Mouse (Mus musculus) adrenal gland, postnatal 10 days (tissue): ENCODE results near the gene Gm10974. TPM values are rescaled to one million over a fixed set of nuclear protein-coding genes. Genes with fewer than 3 reads are reported as not detected.
A peak's percentile ranks its signal among the peaks of the same experiment; 100 is the strongest.

Experiments
- DNase-seq: peaks from one replicate; pipeline ENCODE4 v3.0.0; 2021; ENCODE audit warnings: mixed read lengths
- total RNA-seq, 2 experiments: library from RNA; stranded (reverse); gene quantifications; 2 replicates each; pipeline ENCODE4 v1.2.3; 2021

Gm10974 gene
- total RNA-seq, 2 experiments from 2014 or later: not detected

DNA sequence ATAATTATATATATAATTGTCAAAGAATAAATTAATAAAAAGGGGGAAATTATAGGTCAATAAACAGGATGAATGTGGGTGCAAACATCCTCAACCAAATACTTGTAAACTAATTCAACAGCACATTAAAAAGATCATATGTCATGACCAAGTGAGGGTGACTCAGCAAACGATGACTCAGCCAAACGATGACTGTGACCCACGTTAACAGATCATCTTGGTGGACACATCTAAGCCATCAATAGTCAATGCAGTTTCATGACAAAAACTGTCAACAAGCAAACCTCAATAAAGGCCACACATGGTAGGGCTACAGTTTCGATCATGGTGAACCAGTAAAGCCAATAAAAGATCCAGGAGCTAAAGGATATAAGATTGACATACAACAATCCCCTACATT, 6.7 kb upstream of the Gm10974 start:
- DNase-seq: no peak

DNA sequence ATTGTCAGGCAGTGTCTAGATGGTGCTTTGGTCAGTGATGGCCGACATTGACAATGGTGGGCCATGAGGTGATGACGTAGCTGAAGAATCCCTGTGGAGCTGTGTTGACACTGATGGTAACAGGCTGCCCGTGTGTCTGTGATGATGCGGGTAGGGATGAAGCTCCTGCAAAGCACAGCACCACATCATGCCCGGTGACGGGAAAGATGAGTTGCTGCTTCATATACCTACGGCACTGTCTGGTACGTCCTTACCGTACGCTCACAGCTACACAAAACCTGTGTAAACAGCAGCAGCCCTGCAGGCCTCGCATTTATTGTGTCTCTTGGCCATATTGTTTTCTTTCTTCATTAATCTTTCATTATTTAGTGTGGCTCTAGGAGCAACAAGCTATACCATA, 1.2 kb upstream of the Gm10974 start:
- no peak for DNase-seq

DNA sequence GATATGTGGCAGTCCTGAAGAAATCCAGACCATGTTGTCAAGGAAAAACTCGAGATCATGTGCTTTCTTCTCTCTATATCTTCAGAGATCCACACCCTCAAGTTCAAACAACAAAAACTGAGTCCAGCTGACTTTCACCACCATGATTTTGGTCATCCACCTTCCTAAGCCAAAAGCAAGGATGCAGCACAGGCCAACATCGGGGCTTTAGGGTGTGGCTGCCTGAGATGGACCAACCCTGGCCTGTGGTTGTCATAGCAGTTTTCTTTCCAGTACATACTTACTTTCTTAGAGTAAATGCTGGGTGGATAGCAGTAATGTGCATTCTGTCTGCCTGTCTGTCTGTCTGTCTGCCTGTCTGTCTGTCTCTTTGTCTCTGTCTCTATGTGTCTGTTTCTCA, 294 bp upstream of the Gm10974 start:
- no peak for DNase-seq

DNA sequence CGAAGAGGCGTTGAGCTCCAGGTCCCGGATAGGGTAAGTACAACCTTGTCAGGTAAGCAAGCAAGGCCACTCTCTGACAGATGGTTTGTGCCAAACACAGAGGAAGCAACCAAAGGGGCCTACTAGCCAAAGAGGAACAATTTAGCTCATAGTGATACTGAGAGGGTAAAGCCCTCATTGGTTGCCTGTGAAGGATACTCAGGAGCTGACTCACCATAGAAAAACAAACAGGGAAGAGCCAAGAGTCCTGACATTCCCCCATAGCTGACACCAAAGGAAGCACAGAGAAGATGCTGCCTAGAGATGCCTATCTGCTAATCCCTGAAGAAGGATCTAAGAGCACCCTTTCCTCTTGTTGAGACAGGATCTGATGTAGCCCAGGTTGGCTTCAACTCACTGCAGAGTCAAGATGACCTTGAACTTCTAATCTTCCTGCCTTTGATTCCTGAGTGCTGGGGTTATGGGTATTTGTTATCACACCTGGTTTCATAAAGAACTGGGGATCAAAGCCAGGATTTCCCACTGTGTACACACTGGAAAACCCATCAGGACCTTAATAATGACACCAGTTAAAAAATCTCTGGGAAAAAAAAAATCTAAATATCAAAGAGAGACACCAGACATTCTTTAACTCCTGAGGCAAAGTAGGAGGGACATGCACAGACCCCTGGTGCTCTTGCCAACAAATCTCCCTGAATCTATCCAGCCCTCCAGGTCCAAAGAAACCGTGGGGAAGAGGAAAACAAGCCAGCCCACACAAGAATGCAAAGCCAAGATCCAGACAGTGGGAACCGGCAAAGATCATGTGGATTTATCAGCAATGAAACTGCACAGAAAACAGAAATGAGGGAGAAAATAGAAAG, 3.6 kb downstream of the Gm10974 start:
- DNase-seq: peak; percentile 9

DNA sequence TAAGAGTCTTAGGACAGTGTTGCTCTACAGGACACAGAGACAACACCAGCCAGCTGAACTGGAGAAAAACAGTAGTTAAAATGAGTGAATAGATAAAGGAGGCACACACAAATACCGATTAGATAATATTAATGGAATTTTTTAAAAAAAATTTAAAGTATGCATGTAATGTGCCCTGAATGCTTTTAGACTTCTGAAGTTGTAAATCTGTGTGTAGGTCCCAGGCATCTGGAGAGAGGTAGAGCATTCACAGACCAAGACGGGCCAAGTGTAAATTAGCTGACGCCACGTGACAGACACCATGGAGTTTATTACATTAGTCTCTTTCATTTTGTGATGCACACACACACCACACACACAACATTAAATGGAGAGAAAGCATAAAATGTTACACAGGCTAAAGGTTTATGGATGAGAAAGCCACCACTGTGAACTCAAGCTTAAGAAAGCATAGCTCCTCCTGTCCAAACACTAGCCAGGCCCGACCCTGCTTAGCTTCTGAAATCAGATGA, 4.3 kb downstream of the Gm10974 start:
- no peak for DNase-seq

DNA sequence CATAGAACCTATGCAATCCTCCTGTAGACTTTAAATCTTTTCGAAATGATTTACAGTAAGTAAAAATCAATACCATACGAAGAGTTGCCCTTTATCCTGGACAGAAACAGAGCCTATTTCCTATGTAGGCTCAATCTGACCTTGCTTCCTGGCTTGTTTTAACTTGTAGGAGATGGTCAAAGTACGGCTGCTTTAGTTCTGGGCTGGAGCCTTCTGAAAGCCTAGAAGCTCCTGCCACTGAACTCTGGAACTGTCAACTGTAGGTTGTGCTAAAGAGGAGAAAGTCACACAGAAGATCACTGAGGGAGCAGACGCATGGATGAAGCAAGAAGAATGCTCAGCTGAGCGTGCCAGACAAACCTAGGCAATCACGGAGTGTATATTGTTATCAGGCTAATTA, 5.3 kb downstream of the Gm10974 start:
- no peak for DNase-seq

DNA sequence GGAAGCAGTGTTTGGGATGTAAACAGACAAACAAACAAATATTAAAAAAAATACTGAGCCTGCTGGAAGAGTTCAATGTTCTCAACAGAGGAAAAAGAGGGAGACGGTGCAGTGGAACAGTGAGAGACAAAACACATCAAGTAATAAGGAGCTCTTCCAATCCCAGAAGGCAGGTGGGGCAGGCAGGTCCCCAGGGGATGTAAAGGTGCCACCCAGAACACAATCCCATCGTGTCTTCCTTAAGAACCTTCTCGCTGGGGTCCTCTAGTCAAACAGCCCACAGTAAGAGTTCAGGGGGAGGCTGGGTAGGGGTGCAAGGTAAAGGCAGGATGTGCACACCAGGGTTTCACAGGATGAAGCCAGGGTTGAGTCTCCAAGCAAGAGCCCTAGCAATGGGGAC, 7.7 kb downstream of the Gm10974 start:
- no peak for DNase-seq

DNA sequence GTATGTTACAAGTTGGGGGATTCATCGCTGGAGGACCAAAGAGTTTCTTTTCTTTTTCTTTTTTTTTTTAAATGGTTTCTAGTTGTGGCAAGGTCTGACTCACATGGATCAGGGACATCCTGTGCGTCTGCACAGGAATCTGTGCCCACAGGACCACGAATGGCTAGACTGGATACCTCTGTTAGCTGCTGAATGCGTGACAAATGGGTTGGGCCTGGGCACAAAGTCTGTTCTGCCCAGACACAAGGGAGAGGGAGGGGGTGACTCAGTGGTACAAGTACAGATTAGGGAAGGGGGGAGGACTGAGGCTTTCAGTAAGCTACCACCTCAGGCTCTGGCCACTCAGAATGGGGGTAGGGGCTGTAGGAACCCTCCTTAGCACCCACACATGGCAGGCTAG, 10.0 kb downstream of the Gm10974 start:
- no peak for DNase-seq

DNA sequence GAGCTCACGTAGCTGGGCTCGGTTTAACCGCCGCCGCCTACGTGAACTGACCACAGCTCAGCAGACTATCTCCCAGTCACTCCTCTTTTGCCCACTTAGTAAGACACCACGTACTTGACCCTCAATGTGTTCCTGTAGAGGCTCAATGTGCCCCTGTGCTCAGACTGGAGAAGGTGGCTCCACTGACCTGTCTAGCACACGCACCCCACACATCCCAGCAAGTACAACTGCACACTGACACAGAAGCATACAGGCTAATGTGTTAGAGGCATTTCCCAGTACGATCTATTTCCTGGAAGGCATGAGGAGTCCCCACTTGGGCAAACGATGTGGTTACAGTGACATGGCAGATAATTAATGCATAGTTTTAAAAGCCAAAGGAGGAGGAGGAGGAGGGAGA, 10.9 kb downstream of the Gm10974 start:
- DNase-seq: no peak

DNA sequence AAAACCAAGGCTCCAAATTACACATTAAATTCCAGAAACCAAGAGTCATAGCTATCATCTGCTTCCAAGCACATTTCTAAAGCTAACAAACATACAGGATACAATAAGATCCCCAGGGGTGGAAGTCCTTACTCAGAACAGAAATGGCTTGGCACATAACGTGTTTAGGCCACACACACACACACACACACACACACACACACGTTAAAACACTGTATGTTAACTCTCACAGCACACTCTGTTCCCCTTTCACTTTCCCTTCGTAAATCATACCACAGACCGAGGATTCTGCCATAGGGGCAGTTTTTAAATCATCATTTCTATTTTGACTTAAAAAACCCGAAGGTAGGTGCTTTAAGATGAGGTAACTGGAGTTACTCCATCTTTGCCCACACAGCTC, 18.5 kb downstream of the Gm10974 start:
- DNase-seq: no peak

DNA sequence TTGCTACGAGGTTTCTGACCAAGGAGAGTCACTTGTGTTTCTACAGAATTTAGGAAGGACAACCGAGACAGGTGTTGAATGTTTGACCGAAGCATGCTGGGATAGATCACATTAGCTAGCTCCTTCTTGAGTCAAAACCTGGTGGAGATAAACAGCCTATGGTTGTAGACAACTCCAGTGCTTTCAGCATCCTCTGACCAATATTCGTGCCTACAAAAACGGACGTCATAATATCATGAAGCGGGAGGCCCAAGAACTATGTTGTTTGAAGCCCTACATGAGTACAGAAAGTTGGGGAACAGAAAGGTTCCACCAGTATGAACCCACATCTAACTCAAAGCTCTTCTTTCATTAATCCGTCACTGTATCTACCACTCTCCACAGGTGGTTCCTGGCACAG, 19.2 kb downstream of the Gm10974 start:
- no peak for DNase-seq

DNA sequence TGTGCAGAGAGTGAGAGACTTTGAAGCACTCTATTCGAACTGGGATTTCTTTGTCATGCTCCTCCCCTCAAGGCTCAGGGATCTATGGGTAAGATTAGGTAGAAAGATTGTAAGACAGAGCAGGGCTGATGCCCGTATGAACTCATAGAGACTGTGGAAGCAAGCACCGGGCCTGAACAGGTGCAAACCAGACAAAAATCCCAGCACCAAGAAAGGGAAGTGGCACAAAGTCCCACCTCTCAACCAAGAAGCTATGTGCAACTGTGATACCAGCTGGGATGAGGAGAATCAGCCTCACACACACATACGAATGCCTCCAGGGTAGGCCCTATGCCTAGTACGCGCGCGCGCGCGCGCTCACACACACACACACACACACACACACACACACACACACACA, 20.1 kb downstream of the Gm10974 start:
- DNase-seq: no peak

DNA sequence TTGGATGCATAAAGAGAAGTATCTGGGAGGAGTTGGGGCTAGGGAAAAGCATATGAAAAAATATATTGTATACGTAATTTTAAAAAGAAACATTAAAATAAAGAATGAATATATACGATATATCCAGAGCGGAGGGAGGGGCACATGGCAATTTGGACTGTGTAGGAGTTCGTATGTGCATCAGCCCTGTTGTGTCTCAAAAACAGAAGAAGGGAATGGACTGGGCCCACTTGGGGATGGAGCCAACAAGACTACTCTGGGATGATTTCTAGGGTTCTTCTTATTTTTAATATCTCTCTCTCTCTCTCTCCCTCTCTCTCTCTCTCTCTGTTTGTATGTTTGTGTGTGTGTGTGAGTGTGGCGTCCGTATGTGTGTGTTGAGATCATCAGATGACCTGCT, 20.7 kb downstream of the Gm10974 start:
- no peak for DNase-seq

DNA sequence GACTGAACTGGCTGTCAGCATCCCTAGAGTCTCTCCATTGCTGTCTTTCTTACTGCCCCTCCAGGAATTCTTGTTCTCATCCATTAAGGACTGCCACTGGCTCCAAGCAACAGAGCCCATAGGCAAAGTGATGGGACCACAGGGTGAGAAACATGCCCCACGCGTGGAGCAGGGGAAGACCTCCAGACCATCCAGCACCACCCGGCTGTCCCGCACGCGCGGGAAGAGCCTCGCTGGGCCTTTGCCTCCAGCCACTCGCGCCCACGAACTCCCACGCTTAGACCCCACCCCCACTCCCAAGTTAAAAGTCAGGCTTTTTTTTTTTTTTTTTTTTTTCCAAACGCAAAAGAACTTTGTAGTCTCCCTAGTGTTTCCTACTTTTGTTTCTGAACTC, 21.7 kb downstream of the Gm10974 start:
- peak; percentile 45 for DNase-seq

DNA sequence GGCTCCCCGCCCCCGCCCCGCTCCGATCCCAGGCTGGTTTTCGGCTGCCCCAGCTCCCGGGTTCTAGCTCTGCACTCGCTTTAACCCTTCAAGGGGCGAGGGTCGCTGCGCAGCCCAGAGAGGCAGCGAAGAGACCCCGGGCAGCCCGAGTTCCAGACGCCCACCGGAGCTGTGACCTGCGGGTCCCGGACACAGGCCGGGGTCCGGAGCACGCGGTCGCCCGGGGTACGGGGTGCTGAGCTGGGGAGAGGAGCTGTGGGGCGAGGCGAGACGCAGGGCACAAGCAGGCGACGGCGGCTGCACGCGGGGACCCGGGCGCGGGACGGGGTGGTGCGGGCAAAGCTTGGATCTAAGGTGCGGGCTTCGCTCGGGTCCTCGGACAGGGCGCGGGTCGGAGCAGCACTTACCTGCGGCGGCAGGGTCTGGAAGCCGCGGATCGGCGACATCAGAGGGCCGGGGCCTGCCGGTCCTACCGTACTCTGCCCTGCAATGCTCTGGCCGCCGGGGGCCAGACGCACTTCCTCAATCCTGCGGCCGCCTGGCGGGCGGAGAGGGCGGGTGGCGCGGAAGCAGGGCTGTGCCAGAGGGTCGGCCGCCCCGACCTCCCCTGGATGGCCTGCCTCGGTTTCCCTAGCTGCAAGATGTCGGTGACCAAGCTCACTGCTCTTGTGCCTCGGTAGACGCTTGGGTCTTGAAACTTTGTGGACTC, 22.3 kb downstream of the Gm10974 start, which contains the start of gene Lrrk1:
Gene Lrrk1 (minus strand): TSS at position 538 of the 709 bp plus-strand sequence.
- peak; percentile 76 for DNase-seq

DNA sequence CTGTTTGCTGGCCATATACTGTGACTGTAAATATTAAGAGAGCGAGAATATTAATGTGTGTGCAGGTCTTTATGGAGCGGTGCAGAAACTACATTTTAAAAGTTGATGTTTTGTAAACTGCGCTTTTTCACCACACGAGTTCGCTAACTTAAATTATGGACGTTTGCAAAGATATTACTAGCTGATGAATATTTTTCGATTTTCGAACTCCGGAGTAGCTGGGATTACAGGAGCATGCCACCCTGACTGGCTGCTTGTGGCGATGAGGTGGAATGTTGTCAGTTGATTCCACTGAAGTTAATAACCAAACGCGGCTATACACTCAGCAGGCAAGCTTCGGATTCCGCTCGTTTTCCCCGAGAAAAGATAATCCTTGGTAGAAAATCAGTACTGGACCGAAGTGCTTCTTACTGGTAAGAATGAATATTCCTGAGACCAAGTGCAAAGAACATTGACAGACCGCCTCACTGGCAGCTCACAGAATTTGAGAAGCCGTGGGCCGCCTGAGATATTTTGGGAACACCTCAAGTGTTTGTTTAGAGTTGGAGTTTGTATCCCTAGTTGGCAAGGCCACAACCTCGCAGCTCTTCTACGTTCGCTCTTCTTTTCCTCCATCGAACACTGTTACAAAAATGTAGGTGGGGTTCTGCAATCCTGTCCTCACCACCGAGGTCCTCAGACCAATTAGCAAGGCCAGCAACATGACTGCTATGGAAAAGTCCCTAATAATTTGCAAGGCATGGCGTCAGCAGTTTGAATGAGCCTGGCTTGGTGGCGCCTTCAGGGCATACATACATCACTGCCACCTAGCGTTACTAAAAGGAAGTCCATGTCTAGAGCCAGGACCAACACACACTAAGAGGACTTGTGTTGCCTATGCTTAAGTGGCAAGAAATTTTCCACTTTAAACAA, 23.2 kb downstream of the Gm10974 start:
- DNase-seq: peak; percentile 73

DNA sequence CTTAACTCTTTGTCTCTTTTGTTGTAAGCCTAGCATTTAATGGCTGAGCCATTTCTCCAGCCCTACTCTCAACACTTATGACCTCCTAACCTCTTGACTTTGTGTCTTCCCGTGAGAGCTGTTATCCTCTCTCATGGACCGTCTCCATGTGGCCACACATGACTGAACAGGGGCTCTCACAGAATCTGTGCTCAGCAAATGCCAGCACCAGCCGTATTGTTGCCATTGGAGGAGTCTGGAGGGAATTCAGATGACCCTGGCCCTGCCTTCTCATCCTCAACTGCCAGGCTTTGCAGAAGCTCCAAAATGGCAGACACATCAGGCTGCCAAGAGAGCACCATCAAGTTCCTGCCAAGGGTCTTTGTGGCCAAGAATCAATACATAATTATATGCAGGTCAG, 31.6 kb downstream of the Gm10974 start:
- DNase-seq: no peak

DNA sequence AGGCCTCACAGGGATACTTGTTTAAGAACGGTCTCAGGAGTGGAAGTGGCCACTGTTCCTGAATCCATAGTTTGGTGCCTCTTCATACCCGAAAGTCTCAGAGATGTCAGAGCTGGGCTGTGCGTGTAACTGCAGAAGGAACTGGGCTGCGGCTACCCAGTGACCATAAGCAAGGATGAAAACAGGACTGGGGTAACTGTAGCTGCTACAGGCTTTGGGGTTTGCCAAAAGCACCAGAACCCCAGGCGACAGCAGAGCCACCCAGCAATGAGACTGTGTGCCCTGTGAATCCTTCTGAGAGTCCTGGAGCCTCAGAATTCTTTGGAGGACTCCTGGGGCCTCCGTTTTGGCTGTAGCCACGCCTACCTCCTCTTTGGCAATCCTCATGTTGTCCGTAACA, 35.9 kb downstream of the Gm10974 start:
- DNase-seq: no peak

DNA sequence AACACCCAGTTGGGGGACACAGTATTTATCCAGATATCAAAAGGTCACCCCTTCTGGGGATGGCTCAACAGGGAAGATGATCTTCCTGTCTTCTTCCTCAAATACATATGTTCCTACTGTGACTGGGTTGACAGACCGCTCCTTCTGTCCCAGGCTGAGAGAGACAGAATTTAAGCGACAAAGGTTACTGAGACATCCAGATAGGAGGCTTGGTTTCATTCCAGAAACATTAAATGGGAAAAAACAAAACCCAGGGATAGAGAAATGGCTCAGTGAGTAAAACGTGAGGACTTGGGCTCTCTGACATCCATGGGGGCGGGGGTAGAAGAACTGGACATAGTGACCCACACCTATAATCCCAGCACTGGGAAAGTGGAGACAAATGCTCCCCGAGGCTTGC, 37.2 kb downstream of the Gm10974 start:
- no peak for DNase-seq

DNA sequence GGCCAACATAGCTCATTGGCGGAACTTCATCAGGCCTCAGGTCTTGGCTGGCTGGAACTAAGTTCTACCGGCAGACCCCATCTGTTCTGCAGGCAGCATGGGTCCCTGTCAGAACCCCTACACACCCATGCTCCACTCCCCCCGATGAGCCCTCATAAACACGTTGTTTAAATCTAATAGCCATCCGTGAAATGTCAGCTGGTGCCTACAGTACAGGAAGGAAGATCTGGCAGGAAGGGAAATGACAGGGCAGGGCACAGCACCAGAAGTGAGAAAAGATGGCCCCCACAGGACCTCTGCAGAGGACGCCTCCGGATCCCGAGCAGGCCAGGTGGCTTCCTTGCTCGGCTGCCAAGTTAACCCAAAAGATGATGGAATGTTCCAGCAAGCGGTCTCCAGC, 38.4 kb downstream of the Gm10974 start:
- DNase-seq: no peak

DNA sequence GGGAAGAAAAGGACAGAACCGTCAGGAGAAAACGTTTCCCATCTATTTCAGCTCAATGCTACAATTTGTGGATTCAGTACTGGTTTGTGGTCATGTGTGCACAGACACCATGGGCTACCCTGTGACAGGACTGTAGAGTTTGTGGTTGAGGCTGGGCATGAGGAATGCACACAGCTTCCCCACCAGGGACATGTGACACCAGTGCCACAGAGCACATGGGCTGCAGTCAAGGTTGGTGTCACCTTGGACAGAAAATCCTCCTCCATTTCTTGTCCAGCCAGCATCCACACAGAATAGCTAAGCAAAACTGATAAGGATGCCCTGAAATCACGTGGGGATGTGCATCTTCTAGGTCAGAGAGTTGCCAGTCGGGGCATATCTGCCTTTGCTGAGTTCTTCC, 39.1 kb downstream of the Gm10974 start:
- no peak for DNase-seq

DNA sequence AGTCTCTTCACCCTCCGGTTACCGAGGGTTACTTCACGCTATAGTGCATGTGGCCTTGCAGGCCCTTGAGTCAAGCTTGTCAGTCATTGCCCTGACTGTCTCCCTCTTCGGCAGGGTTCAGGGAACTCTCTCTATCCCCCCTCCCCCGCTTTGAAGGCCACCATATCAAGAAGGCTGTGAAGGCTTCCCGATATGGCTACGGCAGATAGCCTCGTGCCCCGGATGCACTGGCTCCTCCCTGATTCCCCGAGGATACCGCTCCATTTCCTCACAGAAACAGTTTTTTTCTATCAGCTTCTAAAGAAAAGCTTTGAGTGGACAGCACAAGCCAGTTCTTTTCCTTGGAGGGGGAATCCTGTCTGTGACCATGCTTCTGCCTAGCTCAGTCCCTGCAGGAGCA, 39.8 kb downstream of the Gm10974 start:
- peak; percentile 61 for DNase-seq
